Mouse (Mus musculus) lung, adult 2 months (tissue): ENCODE data around the gene Apol7b.

Experiments
- CTCF ChIP-seq: fragments of 200-500 bp; IDR thresholded peaks from 2 replicates; pipeline ENCODE4 v1.5.1; 2011; ENCODE audit warnings: mild to moderate bottlenecking, low read length, control low read depth; ENCODE audit not compliant: insufficient read depth
- POLR2A ChIP-seq: fragments of 200-500 bp; IDR thresholded peaks from 2 replicates; pipeline ENCODE4 v1.6.1; 2011; ENCODE audit warnings: low read depth, mild to moderate bottlenecking, control low read depth, low read length, borderline replicate concordance; ENCODE audit errors: extremely low read depth

- TF ChIP-seq POLR2A (no peak), CTCF (no peak)
These were observed 69.9 kb downstream of the Apol7b start for GRCm38 (mm10) chr15:77377419-77377818.
